Mouse (Mus musculus): ENCODE data around the gene Paqr7. TPM values are rescaled to one million over a fixed set of nuclear protein-coding genes. Genes with fewer than 3 reads are reported as not detected.

Gene Paqr7
- total RNA-seq, 2 experiments from 2014 or later: 1.6 to 1.7 TPM

GRCm38 (mm10) chr4:134532928-134533327, 36.4 kb downstream of the Paqr7 start:
- ATAC-seq (replicated peaks; ENCODE audit: low FRiP score, poor library complexity, severe bottlenecking): no peak

- no peak for ATAC-seq (replicated peaks; ENCODE audit: low FRiP score, poor library complexity, severe bottlenecking)
Measured at GRCm38 (mm10) chr4:134533421-134533820, 36.9 kb downstream of the Paqr7 start.

- peak; percentile 77 for ATAC-seq (replicated peaks; ENCODE audit: low FRiP score, poor library complexity, severe bottlenecking)
Measured at GRCm38 (mm10) chr4:134534124-134534886, 37.8 kb downstream of the Paqr7 start.

DNA sequence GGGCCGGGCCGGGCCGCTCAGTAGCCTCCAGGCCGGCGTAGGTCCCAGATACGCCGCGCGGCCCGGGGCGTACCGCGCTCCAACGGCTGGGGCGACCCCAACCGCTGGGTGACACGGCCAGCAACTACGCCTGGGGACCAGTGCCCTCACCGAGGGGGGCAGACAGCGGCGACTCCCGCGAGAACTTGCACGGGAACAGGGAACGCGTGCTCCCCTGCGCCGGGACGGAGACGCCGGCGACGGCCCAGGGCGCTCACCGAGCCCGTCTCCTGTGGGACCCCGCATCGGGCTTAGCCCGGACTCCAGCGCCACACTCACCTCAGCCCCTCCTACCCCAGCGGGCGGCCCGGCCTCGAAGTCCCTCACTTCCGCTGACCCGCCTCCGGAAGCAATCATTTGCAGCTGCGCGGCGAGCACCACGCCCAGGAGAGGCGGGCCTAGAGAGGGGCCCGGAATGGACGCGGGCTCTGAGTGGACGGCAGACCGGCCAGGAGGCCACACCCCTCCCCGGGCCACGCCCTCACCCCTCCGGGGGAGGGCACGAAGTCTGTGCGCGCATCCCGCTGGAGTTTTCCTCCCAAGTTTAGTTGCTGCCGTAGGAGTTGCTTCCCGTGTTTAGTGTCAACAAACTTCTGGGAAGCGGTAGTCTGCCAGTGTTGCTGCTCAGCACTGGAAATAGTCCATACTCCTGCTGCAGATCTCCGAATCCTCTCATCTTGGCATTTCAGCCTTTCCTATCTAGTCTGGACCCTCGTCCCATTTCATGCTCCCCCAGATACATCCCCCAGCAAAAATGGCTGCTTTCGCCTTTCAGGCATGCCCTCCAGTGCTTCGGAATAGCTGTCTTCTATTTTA, 38.7 kb downstream of the Paqr7 start, which contains the start of gene Mtfr1l:
TSS of gene Mtfr1l (minus strand) at position 456 of the 855 bp plus-strand sequence.
- ATAC-seq (replicated peaks; ENCODE audit: low FRiP score, poor library complexity, severe bottlenecking): peak; percentile 93

DNA sequence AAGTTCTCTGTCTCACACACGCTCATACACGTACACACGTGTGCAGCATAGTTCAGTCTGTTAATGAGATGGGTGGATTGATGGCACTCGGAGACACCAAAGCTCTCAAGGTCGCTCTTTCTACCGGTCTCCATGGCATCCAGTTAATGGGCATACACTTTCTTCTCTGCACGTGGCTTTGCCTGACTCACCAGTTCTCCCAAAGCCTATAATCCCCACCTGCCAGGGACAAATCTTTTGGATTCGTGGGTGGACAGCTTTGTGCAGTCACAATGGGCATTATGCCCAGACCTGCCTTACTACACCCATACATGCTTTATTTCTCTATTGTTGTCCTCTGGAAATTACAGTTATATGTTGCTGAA, 39.3 kb downstream of the Paqr7 start:
- ATAC-seq (replicated peaks; ENCODE audit: low FRiP score, poor library complexity, severe bottlenecking): peak; percentile 12; the same call in 1 of the 2 replicates

DNA sequence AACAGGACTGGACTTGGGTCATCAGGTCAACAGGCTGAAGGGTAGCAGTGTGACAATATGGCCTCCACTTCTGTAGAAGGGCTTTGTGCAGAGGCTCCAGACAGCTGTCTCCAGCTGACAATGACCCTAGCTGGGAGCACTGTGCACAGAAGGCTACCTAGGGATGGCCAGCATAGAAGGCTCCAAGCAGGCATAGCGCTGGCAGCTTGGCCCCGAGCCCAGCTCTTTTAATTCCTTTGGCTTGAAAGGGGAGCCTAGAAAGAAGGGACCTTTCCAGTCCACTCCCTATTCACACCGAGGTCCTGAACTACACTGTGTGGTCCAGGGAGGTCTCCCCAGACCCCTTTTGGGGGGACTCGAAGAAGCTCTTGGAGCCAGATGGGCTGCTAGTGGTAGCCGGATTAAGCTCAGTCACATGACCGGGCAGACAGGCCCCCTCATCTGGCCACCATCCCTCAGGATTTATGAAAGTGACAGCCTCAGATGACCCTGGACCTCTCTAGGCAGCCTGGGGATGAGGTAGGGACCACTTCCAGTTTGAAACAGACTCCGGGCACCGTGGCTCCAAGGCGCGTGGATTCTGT, 42.6 kb downstream of the Paqr7 start:
- ATAC-seq (replicated peaks; ENCODE audit: low FRiP score, poor library complexity, severe bottlenecking): no peak

DNA sequence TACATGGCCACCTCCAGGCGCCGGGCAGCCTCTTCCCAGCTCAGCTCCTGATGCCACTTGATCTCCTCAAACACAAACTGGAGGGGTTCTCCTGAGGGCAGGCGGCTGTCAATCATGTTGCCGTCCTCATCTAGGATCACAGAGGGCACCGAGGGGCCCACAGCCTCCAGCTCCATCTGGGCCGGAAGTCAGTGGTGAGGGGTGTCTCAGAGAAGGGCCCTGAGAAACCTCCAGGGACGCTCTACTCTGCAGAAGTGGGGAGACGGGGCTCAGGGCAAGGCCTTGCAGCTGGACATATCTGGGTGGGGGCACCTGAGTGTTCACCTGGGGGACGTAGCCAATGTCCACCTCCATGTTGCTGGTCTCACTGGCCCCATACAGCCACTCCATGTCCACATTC, 46.2 kb downstream of the Paqr7 start:
- no peak for ATAC-seq (replicated peaks; ENCODE audit: low FRiP score, poor library complexity, severe bottlenecking)

- peak; percentile 84 for ATAC-seq (replicated peaks; ENCODE audit: low FRiP score, poor library complexity, severe bottlenecking)
Measured at GRCm38 (mm10) chr4:134543261-134543660, 46.8 kb downstream of the Paqr7 start.

GRCm38 (mm10) chr4:134546814-134547705, 50.6 kb downstream of the Paqr7 start:
- no peak for ATAC-seq (replicated peaks; ENCODE audit: low FRiP score, poor library complexity, severe bottlenecking)

GRCm38 (mm10) chr4:134548169-134548938, 51.9 kb downstream of the Paqr7 start:
- no peak for ATAC-seq (replicated peaks; ENCODE audit: low FRiP score, poor library complexity, severe bottlenecking)

- ATAC-seq (replicated peaks; ENCODE audit: low FRiP score, poor library complexity, severe bottlenecking): no peak
Measured at GRCm38 (mm10) chr4:134549899-134550298, 53.4 kb downstream of the Paqr7 start.

DNA sequence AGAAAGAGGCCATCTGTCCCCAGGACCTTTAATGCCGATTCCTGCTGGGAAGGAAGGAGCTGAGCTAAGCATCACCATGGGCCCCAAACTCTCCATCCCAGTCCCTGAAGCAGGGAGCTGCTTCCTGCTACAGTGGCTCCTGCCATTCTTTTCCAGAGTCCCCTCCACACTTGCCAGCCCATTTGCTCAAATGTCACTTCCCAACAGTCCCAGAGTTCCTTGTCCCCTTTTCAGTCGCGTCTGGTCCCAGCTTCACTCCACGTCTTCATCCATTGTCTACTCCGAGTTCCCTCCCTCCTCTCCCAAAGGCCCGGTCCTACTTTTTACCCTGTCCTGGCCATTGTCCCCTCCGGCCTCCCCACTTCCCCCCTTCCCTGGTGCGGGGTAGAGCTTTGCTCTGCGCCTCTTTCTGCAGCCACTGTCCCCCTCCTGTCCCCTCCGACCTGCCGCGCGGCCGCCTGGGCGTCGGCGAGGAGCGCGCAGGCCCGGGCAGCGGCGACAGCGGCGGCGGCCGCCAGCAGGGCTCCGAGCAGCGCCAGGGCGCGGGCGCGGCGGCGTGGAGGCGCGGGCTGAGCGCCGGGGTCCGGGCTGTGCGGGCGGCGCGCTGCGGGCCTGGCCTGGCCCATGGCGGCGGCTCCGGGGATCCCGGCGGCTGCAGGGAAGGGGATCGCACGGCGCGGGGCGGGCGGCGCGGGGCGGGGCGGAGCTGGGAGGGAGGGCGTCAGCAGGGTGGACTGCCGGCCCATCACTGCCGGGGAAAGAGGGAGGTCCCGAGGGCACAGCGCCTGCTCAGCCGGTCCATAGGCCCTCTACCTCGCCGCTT, 55.2 kb downstream of the Paqr7 start, which contains the start of gene Selenon:
TSS of gene Selenon (minus strand) at position 673 of the 823 bp plus-strand sequence.
- ATAC-seq (replicated peaks; ENCODE audit: low FRiP score, poor library complexity, severe bottlenecking): peak; percentile 37

GRCm38 (mm10) chr4:134553631-134554030, 57.1 kb downstream of the Paqr7 start:
- ATAC-seq (replicated peaks; ENCODE audit: low FRiP score, poor library complexity, severe bottlenecking): no peak

GRCm38 (mm10) chr4:134555956-134556580, 59.6 kb downstream of the Paqr7 start:
- ATAC-seq (replicated peaks; ENCODE audit: low FRiP score, poor library complexity, severe bottlenecking): no peak

DNA sequence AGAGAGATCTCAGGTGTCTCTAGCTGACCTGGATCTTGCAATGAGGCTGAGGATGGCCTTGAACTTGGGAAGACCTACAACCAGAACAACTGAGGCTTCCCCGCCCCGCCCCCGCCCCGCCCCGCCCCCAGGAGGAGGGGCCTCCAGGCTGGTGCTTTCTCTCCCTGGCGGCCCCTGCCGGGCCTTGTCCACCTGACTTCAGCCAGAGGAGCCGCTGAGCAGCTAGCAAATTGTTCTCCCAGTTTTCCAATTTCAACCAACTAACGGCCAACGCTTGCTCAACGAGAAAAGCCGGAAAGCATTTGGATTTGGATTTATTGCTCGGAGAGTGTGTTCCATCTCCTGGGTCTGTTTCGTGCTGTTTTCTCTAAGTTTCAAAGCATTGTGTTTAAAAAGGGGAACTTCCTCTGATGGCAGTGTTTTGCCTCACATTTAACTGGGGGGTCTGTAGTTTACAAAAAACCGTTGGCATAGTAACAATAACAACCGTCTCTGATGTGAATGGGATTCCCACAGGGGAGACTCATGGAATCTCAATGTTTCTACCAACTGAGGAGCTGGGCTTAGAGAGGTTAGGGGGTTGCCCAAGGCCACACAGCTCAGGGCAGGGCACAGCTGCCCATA, 61.2 kb downstream of the Paqr7 start:
- no peak for ATAC-seq (replicated peaks; ENCODE audit: low FRiP score, poor library complexity, severe bottlenecking)

DNA sequence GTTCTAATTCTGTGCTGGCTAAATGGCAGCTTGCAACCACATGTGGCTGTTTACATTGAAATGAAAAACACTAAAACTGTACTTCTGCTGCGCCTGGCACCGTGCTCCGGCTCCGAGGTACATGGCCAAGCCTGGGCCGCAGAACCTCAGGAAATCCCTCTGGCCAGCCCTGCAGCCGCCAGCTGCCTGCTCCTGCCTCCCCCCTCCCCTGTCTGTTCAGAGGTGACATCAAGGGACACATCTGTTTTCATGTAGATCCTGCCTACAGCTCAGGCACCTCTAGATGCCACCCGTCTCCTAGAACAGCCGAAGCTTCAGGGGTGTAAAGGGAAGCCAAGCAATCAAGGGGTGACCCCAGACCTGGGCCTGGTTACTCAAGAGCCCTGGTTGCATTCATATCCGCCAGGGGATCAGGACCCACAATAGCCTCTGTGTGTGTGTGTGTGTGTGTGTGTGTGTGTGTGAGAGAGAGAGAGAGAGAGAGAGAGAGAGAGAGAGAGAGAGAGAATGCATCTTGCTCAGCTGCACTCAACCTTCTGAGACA, 62.1 kb downstream of the Paqr7 start:
- no peak for ATAC-seq (replicated peaks; ENCODE audit: low FRiP score, poor library complexity, severe bottlenecking)

DNA sequence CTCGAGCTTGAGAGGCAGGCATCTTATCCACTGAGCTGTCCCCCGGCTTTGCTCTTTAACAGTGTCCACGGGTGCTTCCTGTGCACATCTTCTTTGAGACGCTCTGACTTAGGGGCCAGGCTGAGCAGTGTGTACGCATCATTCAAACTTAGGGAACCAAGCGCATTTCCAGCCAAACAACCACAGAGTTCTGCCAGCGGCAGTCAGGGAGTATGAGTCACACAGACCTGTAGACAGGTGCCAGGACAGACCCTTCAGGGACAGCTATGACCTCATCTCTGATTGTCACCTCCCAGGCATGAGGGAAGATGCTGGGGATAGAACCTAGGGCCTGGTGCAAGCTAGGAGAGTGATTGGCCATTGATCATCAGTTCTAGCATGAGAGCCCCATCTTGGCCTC, 62.7 kb downstream of the Paqr7 start:
- ATAC-seq (replicated peaks; ENCODE audit: low FRiP score, poor library complexity, severe bottlenecking): no peak
